Mouse (Mus musculus) hindbrain, embryonic 11.5 days (tissue): ENCODE measurements around the gene Zhx3. TPM values are rescaled to one million over a fixed set of nuclear protein-coding genes. Genes with fewer than 3 reads are reported as not detected.

Source experiments
- ATAC-seq: fragments of 200-750 bp; cut with Nextera tagmentation; 2 replicates; pipeline ENCODE4 v1.8.0; 2017; ENCODE audit warnings: mild to moderate bottlenecking, moderate TSS enrichment, moderate library complexity; ENCODE audit not compliant: low FRiP score
- DNase-seq: peaks from one replicate; pipeline ENCODE4 v3.0.0-alpha.2; 2015; ENCODE audit warnings: low spot score
- H3K27ac ChIP-seq: fragments of 300-500 bp; sonication (generic); 2 replicates; pipeline ENCODE4 v1.5.1; 2014; ENCODE audit warnings: mild to moderate bottlenecking, low read depth, low read length
- H3K27me3 ChIP-seq: fragments of 300-500 bp; sonication (generic); 2 replicates; pipeline ENCODE4 v1.6.1; 2014; ENCODE audit warnings: mild to moderate bottlenecking, low read length, moderate library complexity, mixed read lengths; ENCODE audit not compliant: control insufficient read depth, insufficient read depth
- H3K36me3 ChIP-seq: fragments of 300-500 bp; sonication (generic); 2 replicates; pipeline ENCODE4 v1.6.1; 2014; ENCODE audit warnings: mild to moderate bottlenecking, low read length, moderate library complexity, mixed read lengths; ENCODE audit not compliant: control insufficient read depth, insufficient read depth
- H3K4me1 ChIP-seq: fragments of 300-500 bp; sonication (generic); replicated peaks from 2 replicates; pipeline ENCODE4 v1.6.1; 2014; ENCODE audit warnings: low read length, mixed read lengths; ENCODE audit not compliant: control insufficient read depth, insufficient read depth
- H3K4me2 ChIP-seq: fragments of 300-500 bp; sonication (generic); replicated peaks from 2 replicates; pipeline ENCODE4 v1.6.1; 2014; ENCODE audit warnings: mild to moderate bottlenecking, low read depth, low read length
- H3K4me3 ChIP-seq: fragments of 300-500 bp; sonication (generic); 2 replicates; pipeline ENCODE4 v1.5.1; 2014; ENCODE audit warnings: low read depth, low read length
- H3K9ac ChIP-seq: fragments of 300-500 bp; sonication (generic); 2 replicates; pipeline ENCODE4 v1.6.1; 2014; ENCODE audit warnings: low read depth, low read length
- H3K9me3 ChIP-seq: fragments of 300-500 bp; sonication (generic); 2 replicates; pipeline ENCODE4 v1.6.1; 2016; ENCODE audit warnings: low read length; ENCODE audit not compliant: control insufficient read depth
- WGBS: fragments of 180-500 bp; shearing (Covaris S2); extraction: QIAGEN DNeasy Blood & Tissue Kit; methylation state at CpG from one replicate; pipeline ENCODE4 v1.1.7; 2014; 5-methylcytosine and 5-hydroxymethylcytosine counted together
- polyA plus RNA-seq: library from polyadenylated mRNA; unstranded; fragments of >200 nt; fragmentation: Nextera tagmentation; extraction: Ambion mirVana; gene quantifications from 2 replicates; pipeline ENCODE4 v1.2.1, GENCODE M21; 2014

The Zhx3 gene
- 9.1 and 11.0 TPM in 2 replicates for polyA plus RNA-seq

DNA sequence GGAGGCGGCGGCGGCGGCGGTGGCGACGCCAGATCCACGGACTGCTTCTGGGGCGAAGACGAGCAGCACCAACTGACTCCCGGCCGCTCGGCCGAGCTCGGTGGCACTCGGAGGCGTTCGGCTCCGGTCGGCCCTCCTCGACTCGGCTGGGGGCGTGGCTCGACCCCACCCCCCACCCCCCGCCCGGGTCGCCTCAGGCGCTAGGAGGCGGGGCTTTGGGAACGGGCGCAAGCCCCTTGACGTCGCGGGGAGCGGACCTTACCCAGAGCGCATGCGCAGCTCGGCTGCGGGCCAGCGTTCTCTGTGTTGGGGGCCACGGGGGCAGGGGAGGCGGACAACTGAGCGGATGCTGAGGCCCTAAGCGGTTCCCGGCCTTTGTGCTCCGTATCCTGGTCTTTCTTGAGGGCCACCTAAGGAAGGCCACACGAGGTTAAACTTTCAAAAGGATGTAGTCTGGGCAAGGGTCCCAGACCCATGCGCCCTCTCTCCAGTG lies at the start of gene Zhx3:
TSS of gene Zhx3 (minus strand) at position 109 of the 493 bp plus-strand sequence.
- Histone ChIP-seq H3K9ac (peak within 1 kb of the TSS; percentile 81), H3K4me1 (peaks cover 5% of the 10 kb centered on the region; the same call in 1 of the 2 replicates), H3K27ac (peak within 1 kb of the TSS; percentile 97), H3K36me3 (no peaks in the 10 kb centered on the region), H3K4me3 (peak within 1 kb of the TSS; percentile 77), H3K9me3 (no peaks in the 10 kb centered on the region), H3K27me3 (no peaks in the 10 kb centered on the region), H3K4me2 (peak within 1 kb of the TSS; percentile 63)
- WGBS: 1% methylated on average over 37 of the region's 48 CpGs
- ATAC-seq (peak; percentile 99), DNase-seq (peak; percentile 98)

DNA sequence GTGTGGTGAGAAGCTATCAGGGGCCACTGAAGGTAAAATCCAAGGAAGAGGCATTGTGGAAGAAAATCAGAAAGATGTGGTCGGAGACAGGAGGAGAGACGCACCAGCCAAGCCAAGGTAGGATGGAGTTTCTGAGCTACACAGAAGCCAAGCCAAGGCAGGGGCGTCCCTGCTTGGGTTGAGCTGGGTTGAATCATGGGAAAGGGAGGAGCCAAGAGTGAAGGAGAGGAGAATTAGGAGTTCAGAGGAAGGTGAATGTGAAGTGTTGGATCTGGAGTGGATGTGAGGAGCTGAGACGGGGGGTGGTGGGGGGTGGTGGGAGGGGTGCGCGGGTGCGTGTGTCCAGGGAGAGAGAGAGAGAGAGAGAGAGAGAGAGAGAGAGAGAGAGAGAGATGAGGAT lies 48.5 kb upstream of the Zhx3 start:
- 70% methylated on average over 3 of the region's 7 CpGs for WGBS
- ATAC-seq (no peak), DNase-seq (no peak)

DNA sequence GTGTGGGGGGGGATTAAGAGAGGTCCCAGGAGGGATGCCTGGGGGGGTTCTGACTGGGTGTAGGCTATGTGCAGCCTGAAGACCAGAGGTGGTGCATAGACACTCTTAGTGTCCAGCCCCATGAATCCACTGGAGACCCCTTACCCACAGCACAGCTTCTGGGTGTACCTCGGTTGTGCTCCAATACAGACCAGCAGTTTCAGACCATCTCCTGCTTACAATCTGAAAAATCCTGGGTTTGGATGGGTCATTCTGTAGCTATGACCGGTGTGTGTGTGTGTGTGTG lies 46.1 kb upstream of the Zhx3 start:
- no peak; the same call in 1 of the 2 replicates for ATAC-seq
- Histone ChIP-seq H3K36me3 (no peaks in the 10 kb centered on the region), H3K9ac (no peak overlapping the region), H3K4me3 (no peak overlapping the region), H3K4me1 (no peaks in the 10 kb centered on the region), H3K27ac (no peak overlapping the region), H3K27me3 (peaks cover 6% of the 10 kb centered on the region; the same call in 1 of the 2 replicates), H3K9me3 (no peaks in the 10 kb centered on the region), H3K4me2 (no peak overlapping the region)
- no peak for DNase-seq
- whole genome bisulfite sequencing: 76% methylated on average over 2 of the region's 2 CpGs

More for the DNA sequence above, 48.5 kb upstream of the Zhx3 start:
- no peaks in the 10 kb centered on the region for H3K9me3 ChIP-seq
- H3K9ac ChIP-seq: no peak overlapping the region
- no peaks in the 10 kb centered on the region for H3K27me3 ChIP-seq
- no peaks in the 10 kb centered on the region for H3K36me3 ChIP-seq
- H3K27ac ChIP-seq: no peak overlapping the region
- H3K4me3 ChIP-seq: no peak overlapping the region
- H3K4me2 ChIP-seq: no peak overlapping the region
- no peaks in the 10 kb centered on the region for H3K4me1 ChIP-seq

DNA sequence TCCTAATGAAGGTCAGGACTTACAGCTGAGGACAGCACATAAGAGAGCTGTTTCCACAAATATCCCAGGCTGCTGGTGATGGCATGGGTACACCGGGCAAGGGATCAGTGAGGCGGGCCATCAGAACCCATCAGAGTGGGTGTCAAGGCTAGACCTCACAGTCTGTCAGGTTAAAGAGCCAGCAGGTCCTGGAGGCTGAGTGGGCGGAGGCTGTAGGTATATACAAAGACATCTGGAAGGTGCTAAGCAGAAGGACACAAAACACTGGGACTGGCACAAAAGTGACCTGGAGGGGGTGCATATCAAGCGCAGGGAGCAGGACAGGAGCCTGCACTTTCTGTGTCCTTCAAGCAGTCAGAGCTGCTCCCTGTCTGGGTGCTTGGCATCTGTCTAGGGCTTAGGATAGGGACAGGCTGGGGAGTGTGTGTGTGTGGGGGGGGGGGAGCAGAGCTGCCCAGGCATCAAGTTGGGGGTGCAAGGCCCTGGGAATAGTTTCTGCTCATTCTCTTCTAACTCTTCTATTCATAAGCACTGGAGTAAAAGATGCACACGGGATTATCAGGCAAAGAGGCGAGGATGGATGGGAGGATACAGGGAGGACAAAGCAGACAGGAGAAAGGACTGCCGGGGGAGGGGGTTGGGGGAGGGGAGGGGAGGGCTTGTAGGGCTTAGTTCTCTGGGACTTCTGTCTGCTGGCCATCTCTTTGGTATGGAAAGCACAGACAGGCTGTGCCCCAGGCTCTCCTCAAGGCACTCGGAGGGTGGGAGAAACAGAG lies 45.5 kb upstream of the Zhx3 start:
- H3K4me3 ChIP-seq: no peak overlapping the region
- H3K27ac ChIP-seq: no peak overlapping the region
- peaks cover 10% of the 10 kb centered on the region; the same call in 1 of the 2 replicates for H3K27me3 ChIP-seq
- H3K9me3 ChIP-seq: no peaks in the 10 kb centered on the region
- peak; percentile 64 for ATAC-seq
- no peak overlapping the region for H3K9ac ChIP-seq
- no peaks in the 10 kb centered on the region for H3K4me1 ChIP-seq
- no peak for DNase-seq
- 51% methylated on average over 8 of the region's 8 CpGs for WGBS
- no peaks in the 10 kb centered on the region for H3K36me3 ChIP-seq
- H3K4me2 ChIP-seq: no peak overlapping the region

GRCm38 (mm10) chr2:160917313-160917712 lies 44.5 kb upstream of the Zhx3 start:
- Histone ChIP-seq H3K27ac (no peak overlapping the region), H3K27me3 (peaks cover 20% of the 10 kb centered on the region), H3K9me3 (no peaks in the 10 kb centered on the region), H3K4me3 (no peak overlapping the region), H3K4me1 (no peaks in the 10 kb centered on the region), H3K4me2 (no peak overlapping the region), H3K36me3 (no peaks in the 10 kb centered on the region), H3K9ac (no peak overlapping the region)
- WGBS: 93% methylated on average over 3 of the region's 3 CpGs
- DNase-seq (no peak), ATAC-seq (no peak)

GRCm38 (mm10) chr2:160916714-160917113 lies 43.9 kb upstream of the Zhx3 start:
- peaks cover 2% of the 10 kb centered on the region for H3K4me1 ChIP-seq
- no peak overlapping the region for H3K9ac ChIP-seq
- 72% methylated on average over 8 of the region's 8 CpGs for WGBS
- H3K27ac ChIP-seq: no peak overlapping the region
- no peak for DNase-seq
- H3K4me2 ChIP-seq: no peak overlapping the region
- peaks cover 26% of the 10 kb centered on the region for H3K27me3 ChIP-seq
- no peaks in the 10 kb centered on the region for H3K9me3 ChIP-seq
- ATAC-seq: no peak
- no peaks in the 10 kb centered on the region for H3K36me3 ChIP-seq
- no peak overlapping the region for H3K4me3 ChIP-seq

GRCm38 (mm10) chr2:160915821-160916610 lies 43.2 kb upstream of the Zhx3 start:
- Histone ChIP-seq H3K9ac (no peak overlapping the region), H3K4me2 (no peak overlapping the region), H3K4me3 (no peak overlapping the region), H3K27ac (no peak overlapping the region), H3K36me3 (no peaks in the 10 kb centered on the region), H3K9me3 (no peaks in the 10 kb centered on the region), H3K27me3 (peaks cover 33% of the 10 kb centered on the region), H3K4me1 (peaks cover 6% of the 10 kb centered on the region)
- no peak for ATAC-seq
- DNase-seq: no peak
- 81% methylated on average over 13 of the region's 13 CpGs for WGBS

GRCm38 (mm10) chr2:160914656-160915055 lies 41.9 kb upstream of the Zhx3 start:
- Histone ChIP-seq H3K27me3 (peaks cover 43% of the 10 kb centered on the region), H3K4me2 (no peak overlapping the region), H3K4me1 (peaks cover 6% of the 10 kb centered on the region), H3K36me3 (no peaks in the 10 kb centered on the region), H3K9ac (no peak overlapping the region), H3K4me3 (no peak overlapping the region), H3K9me3 (no peaks in the 10 kb centered on the region), H3K27ac (no peak overlapping the region)
- DNase-seq: no peak
- WGBS: 85% methylated on average over 9 of the region's 9 CpGs
- ATAC-seq: no peak
